Mouse (Mus musculus) left cerebral cortex, adult 8-10 months (tissue): ENCODE measurements around the gene Dbn1. TPM values are rescaled to one million over a fixed set of nuclear protein-coding genes. Genes with fewer than 3 reads are reported as not detected.
A peak's percentile ranks its signal among the peaks of the same experiment; 100 is the strongest.
"Not testable (repeated sequence)": the region's sequence is repeated elsewhere in the genome, so short reads cannot be mapped to it uniquely, and the experiment has no call there.

Source experiments
- DNase-seq, 2 experiments: peaks; one replicate each; pipeline ENCODE4 v3.0.0; 2022; ENCODE audit warnings: low spot score in 2 of 2
- total RNA-seq, 4 experiments: library from RNA; stranded (reverse); gene quantifications; 2 replicates each; pipeline ENCODE4 v1.2.4; 2022

The Dbn1 gene
- total RNA-seq, 4 experiments from 2014 or later, result 216 to 253 (median 234) TPM

DNA sequence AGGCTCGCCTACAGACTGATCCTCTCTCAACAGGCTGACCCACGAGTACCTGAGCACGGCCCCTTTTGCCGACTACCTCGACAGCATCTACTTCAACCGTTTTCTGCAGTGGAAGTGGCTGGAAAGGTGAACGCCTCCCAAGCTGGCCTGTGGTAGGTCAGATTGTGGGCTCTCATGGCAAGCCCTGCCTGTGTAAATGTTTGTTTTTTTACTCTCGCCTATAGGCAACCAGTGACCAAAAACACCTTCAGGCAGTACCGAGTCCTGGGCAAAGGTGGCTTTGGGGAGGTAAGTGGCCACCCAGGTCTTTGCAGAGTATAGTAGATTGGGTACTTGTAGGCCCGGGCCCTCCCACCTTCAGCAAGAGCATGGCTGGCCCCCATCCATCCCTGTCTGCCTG is 36.6 kb downstream of the Dbn1 start:
- no peak for DNase-seq

DNA sequence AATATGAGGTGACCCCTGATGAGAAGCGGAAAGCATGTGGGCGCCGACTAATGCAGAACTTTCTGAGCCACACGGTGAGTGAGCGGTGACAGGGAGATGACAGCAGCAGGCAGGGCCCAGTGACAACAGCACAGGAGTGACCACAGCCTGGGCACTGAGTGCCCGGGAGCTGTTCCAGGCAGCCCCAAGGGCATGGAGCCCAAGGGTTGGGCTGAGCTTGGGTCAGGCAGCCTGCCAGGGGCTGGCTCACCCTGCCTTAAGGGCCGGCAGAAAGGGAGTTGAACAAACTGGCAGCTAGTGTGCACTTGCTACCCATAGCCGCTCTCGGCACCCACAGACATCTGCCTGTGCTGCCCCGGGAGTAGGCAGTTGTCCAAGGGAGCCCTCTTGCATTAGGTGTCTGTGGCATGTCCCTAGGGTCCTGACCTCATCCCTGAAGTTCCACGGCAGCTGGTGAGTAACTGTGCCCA is 37.4 kb downstream of the Dbn1 start:
- peak in 1 of 2 experiments; percentile 57 for DNase-seq

DNA sequence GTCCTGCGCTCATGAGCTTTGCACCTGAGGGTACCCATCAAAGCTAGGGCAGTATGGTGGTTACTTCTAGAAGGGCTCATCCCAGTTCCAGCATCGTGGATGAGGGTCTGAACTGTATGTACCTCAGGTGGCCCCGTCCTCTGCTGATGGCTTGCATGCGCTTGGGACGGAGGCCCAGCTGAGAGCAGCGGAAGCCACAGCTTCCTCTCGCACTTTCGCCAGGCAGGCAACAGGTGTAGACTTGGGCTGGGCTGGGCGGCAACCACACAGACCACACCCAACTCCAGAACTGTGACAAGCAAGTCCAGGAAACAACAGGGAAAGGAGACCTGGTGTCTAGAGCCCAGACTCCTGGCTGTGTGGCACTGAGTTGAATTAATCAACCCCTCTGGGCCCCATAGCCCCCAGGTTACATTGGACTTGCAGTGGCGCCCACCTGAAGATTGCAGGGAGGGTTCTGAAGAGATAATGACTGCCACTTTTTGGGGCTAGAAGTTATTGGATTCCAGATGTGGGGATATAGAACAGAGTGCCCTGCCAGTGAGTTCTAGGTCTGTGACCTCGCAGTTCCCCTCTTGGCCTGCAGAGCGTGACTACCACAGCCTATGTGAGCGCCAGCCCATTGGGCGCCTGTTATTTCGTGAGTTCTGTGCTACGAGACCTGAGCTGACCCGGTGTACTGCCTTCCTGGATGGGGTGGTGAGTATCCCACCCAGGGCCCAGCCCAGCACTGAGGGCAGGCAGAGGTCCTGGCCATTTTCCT is 38.1 kb downstream of the Dbn1 start:
- DNase-seq, result no peak

DNA sequence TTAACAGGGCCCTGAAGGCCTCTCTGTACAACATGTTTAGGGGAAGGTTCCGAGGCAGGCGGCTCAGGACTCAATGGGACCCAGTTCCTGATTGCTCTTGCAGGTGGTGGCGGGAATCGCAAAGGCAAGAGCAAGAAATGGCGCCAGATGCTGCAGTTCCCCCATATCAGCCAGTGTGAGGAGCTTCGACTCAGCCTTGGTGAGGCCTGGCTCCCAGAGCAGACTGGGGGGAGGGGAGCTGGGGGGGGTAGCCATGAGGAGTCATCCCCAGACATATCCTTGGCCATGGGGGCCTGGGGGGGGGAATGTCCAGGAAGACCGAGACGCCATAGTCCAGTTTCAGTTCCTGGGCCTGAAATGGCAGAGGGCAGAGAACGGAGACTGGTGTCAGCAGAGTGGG is 38.7 kb downstream of the Dbn1 start:
- no peak for DNase-seq

DNA sequence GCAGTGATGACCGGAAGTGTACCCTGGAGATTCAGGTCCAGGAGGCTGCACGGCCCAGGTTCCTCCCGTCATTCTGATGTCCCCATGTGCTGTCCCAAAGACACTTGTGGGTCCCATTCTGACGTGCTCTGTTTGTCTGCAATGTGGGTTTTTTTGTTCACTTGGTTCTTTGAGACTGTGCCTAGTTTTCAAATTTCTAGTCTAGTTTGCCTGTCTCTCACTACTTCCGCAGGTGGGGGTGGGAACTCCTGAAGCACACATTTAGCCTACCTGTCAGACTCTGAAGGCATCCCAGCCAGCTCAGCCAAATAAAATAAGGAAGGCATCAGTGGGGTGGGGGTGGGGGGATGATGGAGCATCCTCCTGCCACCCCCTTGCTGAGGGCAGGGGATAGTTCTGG is 39.8 kb downstream of the Dbn1 start:
- DNase-seq, result no peak

DNA sequence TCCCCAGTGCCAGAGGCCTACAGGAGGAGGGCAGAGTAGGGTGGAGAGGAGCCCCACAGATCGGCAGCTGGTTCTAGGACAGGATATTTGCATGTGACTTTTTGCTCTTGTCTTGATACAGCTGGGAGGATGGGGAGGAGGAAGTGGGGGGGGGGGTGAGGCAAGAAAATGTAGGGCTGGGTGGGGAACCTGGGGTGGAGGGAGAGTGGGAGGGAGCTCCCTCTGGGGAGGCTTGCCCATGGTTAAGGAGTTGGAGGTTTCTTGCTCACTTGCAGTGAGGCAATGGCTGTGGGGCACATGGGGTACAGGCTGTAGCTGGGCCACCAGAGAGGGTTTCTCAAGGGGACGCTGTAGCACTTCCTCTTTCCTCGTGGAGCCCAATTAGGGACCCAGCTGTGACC is 40.4 kb downstream of the Dbn1 start:
- DNase-seq, result no peak

DNA sequence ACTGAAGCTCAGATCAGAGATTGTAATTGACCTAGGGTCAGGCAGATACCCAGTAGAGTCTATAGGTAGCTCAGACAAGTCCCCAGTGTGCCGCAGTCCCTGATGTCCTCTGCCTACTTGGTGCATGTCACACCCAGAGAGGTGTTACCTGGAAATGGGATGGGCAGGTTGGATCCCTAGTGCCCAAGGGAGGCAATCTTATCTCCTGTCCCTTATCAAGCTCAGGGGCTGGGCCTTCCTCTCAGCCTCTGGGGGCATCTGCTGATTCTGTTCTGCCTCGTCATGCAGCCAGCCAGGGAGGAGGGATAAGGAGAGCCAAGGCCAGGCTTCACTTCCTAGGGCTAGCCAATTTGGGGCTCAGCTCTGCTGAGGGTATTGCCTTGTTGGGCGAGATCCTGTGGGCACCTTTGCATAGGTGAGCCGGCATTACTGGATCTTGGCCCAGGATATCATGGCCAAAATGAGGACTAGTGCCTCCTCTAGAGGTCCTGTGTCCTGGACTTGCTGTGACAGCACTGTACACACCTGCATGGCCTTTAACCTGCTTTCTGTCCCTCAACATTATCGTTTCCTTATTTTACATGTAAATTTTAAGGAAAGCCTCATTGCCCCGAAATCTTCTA is 41.3 kb downstream of the Dbn1 start:
- no peak for DNase-seq

DNA sequence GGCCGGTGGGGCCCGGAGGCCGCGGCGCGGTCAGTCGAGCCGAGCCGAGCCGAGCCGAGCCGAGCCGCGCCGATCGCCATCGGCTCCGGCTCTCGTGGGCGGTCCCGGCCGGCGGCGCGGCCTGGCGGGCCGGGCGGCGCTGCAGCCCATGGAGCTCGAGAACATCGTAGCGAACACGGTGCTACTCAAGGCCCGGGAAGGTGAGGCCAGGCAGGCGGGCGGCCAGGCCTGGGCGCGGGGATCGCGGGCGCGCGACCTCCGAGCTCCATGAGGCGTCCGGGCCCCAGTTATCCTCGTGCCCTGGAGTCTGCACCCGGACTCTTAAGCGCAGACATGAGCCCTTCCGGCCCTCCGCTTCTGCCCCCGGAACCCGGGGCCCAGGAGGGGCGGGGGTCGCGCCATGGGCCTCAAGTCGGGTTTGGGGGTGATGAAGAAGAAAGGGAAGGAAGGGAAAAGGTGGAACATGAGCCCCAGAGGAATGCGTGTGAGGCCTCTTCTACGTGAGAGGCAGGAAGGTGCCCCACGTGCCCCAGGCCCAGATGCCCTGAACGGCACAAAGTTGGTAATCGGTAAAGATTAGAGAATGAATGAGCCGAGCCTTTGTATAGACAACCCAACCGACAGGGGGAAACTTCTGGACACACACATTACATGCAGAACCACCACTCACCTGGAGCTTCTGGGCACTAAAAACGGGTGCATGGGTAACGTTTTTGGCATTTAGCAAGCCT is 42.4 kb downstream of the Dbn1 start:
- no peak for DNase-seq

DNA sequence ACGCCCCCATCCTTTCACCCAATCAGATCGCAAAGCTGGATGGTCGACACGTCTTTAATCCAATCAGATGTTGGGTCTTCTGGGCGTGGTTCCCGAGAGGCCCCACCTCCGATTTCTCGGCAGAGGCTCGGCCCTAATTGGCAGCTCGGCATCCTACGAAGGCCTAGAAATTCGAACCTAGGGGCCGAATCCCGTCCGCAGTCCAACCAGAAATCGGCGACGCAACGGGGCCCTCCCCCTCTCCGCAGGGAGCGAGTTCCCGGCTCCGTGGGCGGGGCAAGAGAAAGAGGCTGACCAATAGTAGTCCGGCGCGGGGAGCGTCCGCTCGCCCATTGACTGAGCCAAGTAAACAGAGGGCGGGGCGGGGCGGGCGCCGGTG is 43.0 kb downstream of the Dbn1 start, which contains the start of gene Grk6:
Gene Grk6 (plus strand): TSS at position 136 of the 379 bp plus-strand sequence.
- peak; percentile 98 to 100 for DNase-seq

DNA sequence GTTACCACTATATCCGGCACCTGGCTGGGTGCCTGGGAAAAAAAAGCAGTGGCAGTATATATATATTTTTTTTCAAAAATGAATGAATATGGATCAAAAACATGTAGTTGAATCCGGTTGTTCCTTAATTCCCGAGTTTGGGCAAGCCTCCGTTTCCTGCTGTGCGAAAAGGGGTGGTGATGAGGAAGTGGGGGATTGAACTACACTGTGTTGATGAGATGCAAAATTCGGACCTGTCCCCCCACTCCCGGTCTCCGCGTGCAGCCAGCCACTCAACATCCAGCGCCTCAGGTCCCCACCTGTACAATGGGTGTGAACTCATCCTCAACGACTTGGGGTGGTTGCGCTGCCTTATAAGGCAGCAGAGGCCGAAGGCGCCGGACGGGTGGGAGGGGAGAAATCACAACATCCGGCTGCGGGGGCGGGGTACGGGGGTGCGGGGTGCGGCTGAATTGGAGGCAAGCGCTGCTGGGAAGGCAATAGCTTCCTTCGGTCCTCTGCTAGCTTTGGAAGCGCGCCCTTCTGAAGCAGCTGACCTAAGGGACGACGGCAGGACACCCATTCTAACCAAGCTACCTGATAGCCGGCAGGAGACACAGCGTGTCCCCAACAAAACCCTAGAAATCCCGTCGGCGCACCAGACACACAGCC is 43.5 kb downstream of the Dbn1 start:
- no peak for DNase-seq

DNA sequence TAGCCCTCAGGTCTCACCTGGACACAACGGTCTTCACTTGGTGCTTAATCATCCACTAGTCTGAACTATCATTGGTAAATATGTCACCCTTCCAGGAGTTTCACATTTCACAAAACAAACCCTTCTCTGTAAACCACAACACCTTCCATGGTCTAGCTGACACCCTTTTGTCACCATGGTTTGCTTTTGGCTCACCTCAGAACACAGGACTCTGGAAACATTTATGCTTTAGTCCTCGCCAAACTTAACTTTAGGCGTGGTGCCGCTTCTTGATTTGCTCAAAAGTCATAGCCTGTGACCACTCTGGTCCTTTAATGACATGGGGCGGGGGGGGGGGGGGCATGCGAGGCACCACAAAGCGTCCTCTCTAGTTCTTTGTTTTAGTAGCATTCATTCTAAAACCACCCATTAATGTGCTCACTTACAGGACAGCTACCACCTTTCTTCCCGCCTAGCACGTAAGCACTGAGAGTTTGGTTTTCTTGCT is 44.1 kb downstream of the Dbn1 start:
- no peak for DNase-seq

DNA sequence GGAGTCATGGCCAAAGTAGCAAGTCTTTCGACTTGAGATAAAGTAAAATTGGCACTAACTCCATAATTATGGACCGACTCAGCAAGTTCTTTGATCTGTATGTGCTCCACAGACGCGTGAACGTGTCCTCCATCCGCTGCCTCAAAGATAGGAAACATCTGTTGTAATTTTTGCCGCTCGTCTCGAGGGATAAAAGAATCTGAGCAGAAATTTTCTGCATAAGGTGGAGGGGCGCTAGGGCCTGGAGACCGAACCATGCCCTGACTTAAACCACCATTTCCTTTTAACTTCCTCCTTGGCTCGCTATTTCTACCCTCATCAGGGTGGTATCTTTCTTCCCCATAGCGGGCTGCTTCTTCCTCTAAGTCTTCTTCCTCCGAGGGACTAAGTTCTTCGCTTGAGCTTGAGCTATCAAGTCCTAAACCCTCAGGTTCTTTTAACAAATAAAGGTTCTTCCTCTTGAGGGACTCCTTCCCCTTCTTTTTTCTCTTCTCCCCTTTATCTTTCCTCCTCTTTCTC is 50.7 kb downstream of the Dbn1 start:
- not testable (repeated sequence) for DNase-seq

DNA sequence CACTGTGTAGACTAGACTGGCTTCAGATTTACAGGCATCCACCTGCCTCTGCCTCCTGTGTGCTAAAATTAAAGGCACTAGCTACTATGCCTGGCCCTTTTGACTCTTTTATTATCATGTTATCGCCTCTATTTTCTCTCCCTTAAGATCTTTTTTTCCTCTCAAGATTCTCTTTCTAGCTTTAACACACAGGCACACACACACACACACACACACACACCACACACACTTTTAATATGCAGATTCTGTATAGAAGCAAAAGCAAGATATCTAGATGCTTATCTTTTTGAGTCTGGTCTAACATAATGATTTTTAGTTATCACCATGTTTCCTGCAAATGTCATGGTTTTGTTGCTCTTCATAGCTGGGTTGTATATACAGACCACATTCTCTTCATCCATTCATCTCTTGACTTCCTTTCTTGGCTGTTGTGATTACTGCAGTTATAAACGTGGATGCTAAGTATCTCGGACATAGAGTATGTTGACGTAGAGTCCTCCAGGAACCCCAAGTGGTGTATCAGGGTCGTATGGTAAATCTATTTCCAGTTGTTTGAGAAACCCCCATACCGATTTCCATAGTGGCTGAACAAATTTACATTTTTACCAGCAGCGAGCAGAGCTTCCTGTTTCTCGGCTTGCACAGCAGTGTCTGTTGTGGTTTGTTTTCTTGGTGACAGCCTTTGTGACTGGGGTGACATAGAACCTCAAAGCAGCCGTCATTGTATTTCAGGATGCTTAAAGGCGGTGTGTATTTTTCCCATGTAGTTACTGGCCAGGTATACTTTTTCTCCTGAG is 55.8 kb downstream of the Dbn1 start:
- DNase-seq, result no peak

DNA sequence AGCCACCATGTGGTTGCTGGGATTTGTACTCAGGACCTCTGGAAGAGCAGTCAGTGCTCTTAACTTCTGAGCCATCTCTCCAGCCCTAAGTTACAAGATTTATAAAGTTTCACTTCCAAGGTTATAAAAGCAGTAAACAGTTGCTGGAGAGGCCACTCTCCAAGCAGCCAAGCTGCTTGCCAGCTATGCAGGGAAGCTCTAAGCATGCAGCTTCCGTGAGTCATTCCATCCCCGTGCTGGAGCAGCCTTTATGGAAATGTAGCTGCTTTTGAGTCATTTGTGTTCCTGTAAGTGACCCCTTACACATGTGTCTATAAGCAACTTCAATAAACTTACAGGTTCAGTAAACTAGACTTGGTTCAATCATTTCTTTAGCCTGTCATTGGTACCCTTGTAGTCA is 57.3 kb downstream of the Dbn1 start:
- DNase-seq, result no peak

DNA sequence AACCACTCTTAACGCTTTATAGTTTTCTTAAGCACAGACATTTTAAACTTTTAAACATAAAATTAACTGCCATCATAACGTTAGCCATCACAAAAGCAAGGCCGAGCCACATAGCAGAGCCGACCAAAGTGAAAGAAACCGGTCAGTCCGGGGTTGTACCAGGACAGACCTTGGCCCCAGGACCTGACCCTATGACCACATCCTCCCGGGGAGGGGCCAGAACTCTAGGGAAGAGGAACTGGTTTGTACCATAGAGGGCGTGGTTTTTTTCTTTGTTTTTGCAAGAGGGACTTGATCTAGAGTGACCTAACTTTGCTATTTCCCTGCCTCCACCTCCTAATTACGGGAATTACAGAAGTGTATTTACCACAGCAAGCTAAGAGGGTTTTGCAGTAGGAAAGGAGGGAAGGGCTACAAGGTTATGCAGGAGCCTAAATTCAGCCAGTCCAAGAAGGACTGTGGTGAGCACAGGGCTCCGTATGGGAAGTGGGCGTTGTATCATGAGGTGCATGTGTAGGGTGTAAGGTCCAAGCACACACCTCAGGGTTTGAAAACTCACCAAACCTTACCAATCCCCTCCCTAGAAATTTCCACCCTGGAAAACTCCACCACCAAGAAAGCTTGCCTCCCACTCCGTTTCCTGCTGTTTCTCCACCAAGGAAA is 58.6 kb downstream of the Dbn1 start:
- DNase-seq, result no peak

DNA sequence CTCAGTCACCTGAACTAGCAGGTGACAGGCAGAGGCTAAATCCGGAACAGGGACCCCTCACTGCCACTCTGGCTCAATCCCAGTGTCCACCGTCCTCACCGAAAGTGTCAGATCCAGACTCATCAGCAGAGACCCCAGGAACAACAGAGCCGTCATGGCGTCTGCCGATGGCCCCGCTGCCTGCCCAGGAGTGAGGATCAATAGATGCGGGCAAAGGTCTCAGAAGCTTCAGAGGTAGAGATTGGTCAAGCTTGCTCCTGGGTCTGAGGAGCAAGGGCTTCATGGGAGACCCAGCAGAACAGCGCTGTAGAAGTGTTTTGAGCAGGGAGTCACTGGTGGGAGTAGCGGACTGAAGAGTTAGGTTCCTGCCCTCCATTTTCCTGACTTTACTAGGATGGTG is 61.3 kb downstream of the Dbn1 start, which contains the start of gene F12:
Gene F12 (minus strand): TSS at position 181 of the 400 bp plus-strand sequence.
- no peak for DNase-seq
